Mouse (Mus musculus): ENCODE results near the gene Fggy.

The Fggy gene

DNA sequence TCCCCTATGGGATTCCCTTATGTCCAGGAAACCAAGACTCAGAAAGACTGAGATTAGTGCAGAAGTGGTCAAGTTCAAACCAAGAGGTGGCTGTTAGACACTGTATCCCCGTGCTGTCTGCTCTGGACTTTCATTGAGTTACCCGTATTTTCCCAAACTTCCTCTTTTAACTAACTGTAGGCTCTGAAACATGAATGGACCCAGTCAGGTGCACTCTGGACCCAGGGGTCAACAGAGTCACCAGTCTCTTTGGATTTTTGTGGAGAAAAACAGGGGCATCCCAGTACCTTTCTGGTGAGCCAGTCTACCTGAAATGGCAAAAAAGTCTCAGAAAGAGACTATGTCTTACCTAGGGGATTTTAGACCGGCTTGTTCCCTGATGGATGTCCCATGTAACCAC is 33.6 kb downstream of the Fggy start:
- DNase-seq (ENCODE audit: low spot score): no peak

DNA sequence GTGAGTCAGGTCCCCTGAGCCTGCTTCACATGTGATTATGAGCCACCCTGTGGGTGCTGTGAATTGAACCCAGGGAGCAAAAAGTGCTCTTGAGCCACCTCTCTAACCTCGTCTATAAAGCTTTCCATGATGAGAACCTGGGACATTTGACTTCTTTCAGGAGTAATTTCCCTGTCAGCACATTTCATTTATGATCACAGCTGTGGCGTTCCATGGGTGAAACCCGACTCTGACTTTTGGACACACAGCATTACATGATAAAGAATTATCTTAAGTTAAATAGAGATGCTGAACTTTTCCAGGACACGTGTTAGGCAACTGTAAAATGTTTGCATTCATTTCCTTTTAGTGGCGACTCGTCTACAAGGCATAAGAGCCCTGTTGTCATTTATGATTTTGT is 39.9 kb downstream of the Fggy start:
- DNase-seq (ENCODE audit: low spot score): no peak

- DNase-seq (ENCODE audit: low spot score): no peak
Observed at GRCm38 (mm10) chr4:95601776-95602175, 44.5 kb downstream of the Fggy start.

DNA sequence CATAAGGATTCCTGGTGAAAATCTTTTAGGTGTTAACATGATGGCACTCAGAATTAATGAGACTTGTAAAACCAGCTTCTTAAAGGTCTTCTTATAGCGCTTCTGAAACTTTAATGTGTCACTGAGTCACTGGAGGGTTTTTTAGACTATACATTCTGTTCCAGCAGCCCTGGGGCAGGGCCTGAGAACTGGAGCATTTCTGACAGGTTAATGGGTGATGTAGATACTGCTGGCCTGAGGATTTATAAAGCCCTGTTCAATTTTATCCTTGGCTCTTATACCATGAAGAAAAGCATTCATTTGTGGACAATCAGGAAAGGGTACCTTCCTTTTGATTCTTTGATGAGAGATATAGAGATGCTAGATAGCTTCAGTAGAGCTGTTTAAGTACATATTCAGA is 45.9 kb downstream of the Fggy start:
- DNase-seq (ENCODE audit: low spot score): no peak

- no peak for DNase-seq (ENCODE audit: low spot score)
Observed at GRCm38 (mm10) chr4:95610663-95611062, 53.4 kb downstream of the Fggy start.

DNA sequence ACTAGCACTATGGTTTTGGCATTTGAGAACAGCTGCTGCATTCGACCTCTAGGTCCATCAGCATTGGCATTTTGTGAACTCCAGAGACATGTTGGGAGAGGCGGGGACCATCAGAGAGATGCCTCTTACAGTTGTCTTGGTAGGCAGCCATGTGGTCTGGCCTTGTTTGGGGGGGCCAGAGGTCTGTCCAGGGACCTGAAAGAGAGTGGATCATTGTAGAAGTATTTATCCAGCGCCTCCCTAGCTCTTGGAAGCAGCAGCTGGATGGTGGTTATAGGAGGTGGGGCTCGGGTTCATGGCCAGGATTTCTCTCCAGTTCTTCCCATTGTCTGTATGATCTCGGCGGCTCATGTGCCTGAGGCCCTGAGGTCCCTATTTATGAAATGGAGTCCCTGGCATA is 54.1 kb downstream of the Fggy start:
- no peak for DNase-seq (ENCODE audit: low spot score)

GRCm38 (mm10) chr4:95621046-95621445 is 63.7 kb downstream of the Fggy start:
- DNase-seq (ENCODE audit: low spot score): no peak

GRCm38 (mm10) chr4:95624696-95625095 is 67.4 kb downstream of the Fggy start:
- no peak for DNase-seq (ENCODE audit: low spot score)

- DNase-seq (ENCODE audit: low spot score): no peak
Observed at GRCm38 (mm10) chr4:95625651-95626050, 68.3 kb downstream of the Fggy start.

GRCm38 (mm10) chr4:95626186-95626585 is 68.9 kb downstream of the Fggy start:
- DNase-seq (ENCODE audit: low spot score): no peak

DNA sequence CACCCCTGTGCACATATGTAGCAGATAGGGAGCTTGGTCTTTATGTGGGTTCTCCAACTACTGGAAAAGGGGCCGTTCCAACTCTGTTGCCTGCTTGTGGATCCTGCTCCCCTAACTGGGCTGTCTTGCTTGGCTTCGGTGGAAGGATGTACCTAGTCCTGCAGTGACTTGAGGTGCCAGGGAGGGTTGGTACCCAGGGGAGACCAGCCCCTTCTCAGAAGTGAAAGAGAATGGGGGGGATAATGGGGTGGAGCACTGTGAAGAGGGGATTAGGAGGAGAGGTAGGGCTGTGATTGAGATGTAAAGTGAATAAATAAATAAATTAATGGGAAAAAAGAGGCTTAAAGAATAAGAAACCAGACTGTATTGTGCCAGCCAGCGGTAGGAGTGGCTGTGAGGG is 77.6 kb downstream of the Fggy start:
- no peak for DNase-seq (ENCODE audit: low spot score)

- DNase-seq (ENCODE audit: low spot score): peak; percentile 77
Observed at GRCm38 (mm10) chr4:95636937-95637749, 79.8 kb downstream of the Fggy start.

GRCm38 (mm10) chr4:95638063-95638462 is 80.8 kb downstream of the Fggy start:
- DNase-seq (ENCODE audit: low spot score): no peak

GRCm38 (mm10) chr4:95640831-95641230 is 83.5 kb downstream of the Fggy start:
- DNase-seq (ENCODE audit: low spot score): peak; percentile 52

GRCm38 (mm10) chr4:95644048-95644447 is 86.7 kb downstream of the Fggy start:
- DNase-seq (ENCODE audit: low spot score): no peak

- DNase-seq (ENCODE audit: low spot score): no peak
Observed at GRCm38 (mm10) chr4:95648801-95649551, 91.7 kb downstream of the Fggy start.

DNA sequence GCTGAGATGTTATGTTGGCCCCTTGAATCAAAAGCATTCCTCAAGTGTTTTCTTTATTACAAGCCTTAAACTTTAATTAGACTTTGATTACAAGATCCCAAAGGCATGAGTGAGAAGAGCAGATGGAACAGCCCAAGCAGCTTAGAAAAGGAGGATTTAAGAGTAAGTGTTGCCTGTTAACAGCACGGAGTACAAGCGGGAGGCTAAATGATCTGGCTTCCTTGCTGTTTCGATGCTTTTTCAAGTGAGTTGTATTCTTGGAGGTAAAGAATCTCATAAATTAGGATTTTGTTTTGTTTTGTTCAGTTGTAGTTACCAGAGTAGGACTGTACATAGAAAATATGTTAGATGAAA is 92.2 kb downstream of the Fggy start:
- DNase-seq (ENCODE audit: low spot score): no peak

DNA sequence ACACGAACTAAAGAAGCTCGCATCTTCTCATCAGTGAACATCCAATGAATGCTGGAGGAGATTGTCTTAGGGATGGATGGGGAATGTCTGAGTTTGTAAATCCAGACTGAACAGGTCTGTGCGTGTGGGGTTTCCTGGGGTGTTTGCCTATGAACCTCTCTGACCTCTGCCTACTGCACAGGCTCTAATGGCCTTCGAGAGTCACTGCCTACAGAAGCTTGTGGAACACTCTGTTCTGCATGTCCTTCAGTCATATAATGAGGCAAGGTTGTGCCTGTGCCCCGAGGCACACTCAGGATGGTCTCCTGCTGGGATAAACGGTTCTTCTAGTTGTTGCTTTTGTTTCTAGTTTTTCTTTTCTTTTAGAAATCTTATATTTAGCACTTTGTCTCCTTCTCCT is 92.7 kb downstream of the Fggy start:
- DNase-seq (ENCODE audit: low spot score): no peak

DNA sequence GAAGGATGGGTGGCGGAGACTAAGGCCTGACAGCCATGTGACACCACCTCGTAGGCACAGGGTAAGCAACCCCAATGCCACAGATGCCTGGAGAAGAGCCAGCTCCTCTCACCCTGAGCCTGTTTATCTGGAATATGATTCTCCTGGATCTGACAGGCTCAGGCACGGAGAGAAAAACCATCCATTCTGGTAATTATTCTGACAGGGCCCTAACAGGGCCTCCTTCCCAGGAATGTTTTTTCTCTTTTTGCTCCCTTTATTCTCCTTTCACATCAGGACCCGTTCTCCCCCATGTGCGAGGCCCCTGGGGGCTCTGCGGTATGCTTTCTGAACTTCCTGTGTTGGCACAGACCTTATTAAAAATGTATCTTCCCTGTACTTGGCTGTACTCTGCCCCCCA is 94.7 kb downstream of the Fggy start:
- DNase-seq (ENCODE audit: low spot score): no peak

DNA sequence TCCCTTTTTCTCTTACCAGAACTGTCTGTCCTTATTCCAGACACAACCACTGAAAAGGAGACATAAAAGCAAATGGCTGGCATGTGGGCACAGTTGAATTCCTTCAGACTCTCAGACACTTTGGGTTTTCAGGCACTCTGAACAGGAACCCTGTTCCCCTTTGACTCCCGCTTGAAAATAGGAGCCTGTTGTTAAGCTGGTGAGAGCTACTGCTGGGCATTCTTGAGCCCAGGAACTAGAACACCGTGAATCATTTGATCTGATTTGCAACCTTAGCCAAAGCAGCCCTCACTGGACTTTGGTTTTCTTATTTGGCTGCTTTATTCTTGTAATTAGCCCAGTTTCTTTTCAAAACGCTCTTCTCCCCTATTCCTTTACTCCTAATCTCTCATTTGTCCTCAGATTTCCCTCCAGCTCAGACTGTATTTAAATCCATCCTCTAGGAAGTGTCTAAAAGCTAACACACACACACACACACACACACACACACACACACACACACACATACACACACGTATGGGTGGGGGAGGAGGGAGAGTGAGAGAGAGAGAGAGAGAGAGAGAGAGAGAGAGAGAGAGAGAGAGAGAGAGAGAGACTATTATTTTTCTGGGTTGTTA is 96.1 kb downstream of the Fggy start:
- DNase-seq (ENCODE audit: low spot score): no peak

DNA sequence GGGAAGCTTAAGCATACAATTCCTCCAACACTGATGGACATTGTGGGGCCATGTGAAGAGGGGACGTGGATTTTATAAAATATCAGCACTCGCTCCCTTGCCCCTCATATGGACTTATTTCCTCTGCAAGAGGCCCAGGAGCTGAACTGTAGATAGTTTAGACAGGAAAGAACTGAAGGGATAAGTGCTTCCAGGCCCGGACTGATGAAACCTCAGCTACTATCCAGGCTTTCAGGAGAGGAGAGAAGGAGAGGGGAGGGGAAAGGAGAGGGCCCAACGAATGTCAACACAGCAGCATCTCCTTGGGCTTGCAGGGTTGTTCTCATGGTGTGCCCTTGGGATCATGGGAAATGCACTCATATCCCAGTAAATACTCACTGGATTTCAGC is 96.6 kb downstream of the Fggy start:
- DNase-seq (ENCODE audit: low spot score): no peak

- DNase-seq (ENCODE audit: low spot score): no peak
Observed at GRCm38 (mm10) chr4:95659024-95659423, 101.7 kb downstream of the Fggy start.

- no peak for DNase-seq (ENCODE audit: low spot score)
Observed at GRCm38 (mm10) chr4:95663596-95663995, 106.3 kb downstream of the Fggy start.

Measured in testis, postnatal 10 days (tissue).